Mouse (Mus musculus): ENCODE measurements around the gene Cdkn2aip. TPM values are rescaled to one million over a fixed set of nuclear protein-coding genes. Genes with fewer than 3 reads are reported as not detected.
A peak's percentile ranks its signal among the peaks of the same experiment; 100 is the strongest.

The Cdkn2aip gene
- polyA plus RNA-seq, 1 experiment from 2014 or later, result 13.0 TPM

GRCm38 (mm10) chr8:47674777-47675710, 38.7 kb downstream of the Cdkn2aip start, which contains the start of gene Ing2:
Gene Ing2 (minus strand): TSS chr8:47675556.
- H3K27me3 ChIP-seq (ENCODE audit: control insufficient read depth, insufficient read depth, low read length), result no peaks in the 10 kb centered on the region
- TF ChIP-seq EP300 (optimal IDR thresholded peaks at IDR 0.05) (no peak), CTCF (IDR thresholded peaks at IDR 0.05; ENCODE audit: low read depth) (peak; percentile 37; the same call in 1 of the 2 replicates)
- peak within 1 kb of the TSS; percentile 96 for H3K4me3 ChIP-seq (ENCODE audit: low read depth, low read length)
- H3K27ac ChIP-seq (replicated peaks), result peak within 1 kb of the TSS; percentile 97
- ATAC-seq (ENCODE audit: low FRiP score, low TSS enrichment) (peak; percentile 95), DNase-seq (ENCODE audit: low spot score) (peak; percentile 100)
- WGBS, result under 1% methylated on average over 83 of the region's 106 CpGs
- no peaks in the 10 kb centered on the region for H3K9me3 ChIP-seq (ENCODE audit: control insufficient read depth, low read length)
- no peaks in the 10 kb centered on the region for H3K4me1 ChIP-seq (replicated peaks; ENCODE audit: control insufficient read depth, insufficient read depth)
- no peaks in the 10 kb centered on the region for H3K36me3 ChIP-seq (ENCODE audit: control insufficient read depth, insufficient read depth, low read length)
- H3K9ac ChIP-seq (ENCODE audit: low read length), result peak within 1 kb of the TSS; percentile 86
- H3K4me2 ChIP-seq (replicated peaks; ENCODE audit: low read depth), result peak within 1 kb of the TSS; percentile 80

GRCm38 (mm10) chr8:47674140-47674776, 39.5 kb downstream of the Cdkn2aip start:
- ATAC-seq (ENCODE audit: low FRiP score, low TSS enrichment), result peak; percentile 35
- Histone ChIP-seq H3K9ac (ENCODE audit: low read length) (peak overlapping the region; percentile 86), H3K9me3 (ENCODE audit: control insufficient read depth, low read length) (no peaks in the 10 kb centered on the region), H3K4me3 (ENCODE audit: low read depth, low read length) (peak overlapping the region; percentile 96), H3K4me2 (replicated peaks; ENCODE audit: low read depth) (peak overlapping the region; percentile 78), H3K4me1 (replicated peaks; ENCODE audit: control insufficient read depth, insufficient read depth) (no peaks in the 10 kb centered on the region), H3K27me3 (ENCODE audit: control insufficient read depth, insufficient read depth, low read length) (no peaks in the 10 kb centered on the region), H3K27ac (replicated peaks) (peak overlapping the region; percentile 93), H3K36me3 (ENCODE audit: control insufficient read depth, insufficient read depth, low read length) (no peaks in the 10 kb centered on the region)
- WGBS, result 0% methylated on average over 45 of the region's 59 CpGs
- TF ChIP-seq EP300 (optimal IDR thresholded peaks at IDR 0.05), result no peak
- TF ChIP-seq CTCF (IDR thresholded peaks at IDR 0.05; ENCODE audit: low read depth), result peak; percentile 0; the same call in 1 of the 2 replicates
- DNase-seq (ENCODE audit: low spot score), result no peak

- DNase-seq (ENCODE audit: low spot score) (peak; percentile 94), ATAC-seq (ENCODE audit: low FRiP score, low TSS enrichment) (peak; percentile 74)
- Histone ChIP-seq H3K4me2 (replicated peaks; ENCODE audit: low read depth) (peak overlapping the region; percentile 78), H3K9me3 (ENCODE audit: control insufficient read depth, low read length) (no peaks in the 10 kb centered on the region), H3K4me3 (ENCODE audit: low read depth, low read length) (peak overlapping the region; percentile 96), H3K36me3 (ENCODE audit: control insufficient read depth, insufficient read depth, low read length) (no peaks in the 10 kb centered on the region), H3K27ac (replicated peaks) (peak overlapping the region; percentile 93), H3K4me1 (replicated peaks; ENCODE audit: control insufficient read depth, insufficient read depth) (no peaks in the 10 kb centered on the region), H3K27me3 (ENCODE audit: control insufficient read depth, insufficient read depth, low read length) (no peaks in the 10 kb centered on the region), H3K9ac (ENCODE audit: low read length) (peak overlapping the region; percentile 86)
- 1% methylated on average over 37 of the region's 53 CpGs for WGBS
- TF ChIP-seq EP300 (optimal IDR thresholded peaks at IDR 0.05), result no peak
- TF ChIP-seq CTCF (IDR thresholded peaks at IDR 0.05; ENCODE audit: low read depth), result peak; percentile 14; the same call in 1 of the 2 replicates
These were observed 40.2 kb downstream of the Cdkn2aip start for GRCm38 (mm10) chr8:47673317-47674139.

- DNase-seq (ENCODE audit: low spot score) (no peak), ATAC-seq (ENCODE audit: low FRiP score, low TSS enrichment) (no peak)
- Histone ChIP-seq H3K27ac (replicated peaks) (no peak overlapping the region), H3K27me3 (ENCODE audit: control insufficient read depth, insufficient read depth, low read length) (no peaks in the 10 kb centered on the region), H3K9me3 (ENCODE audit: control insufficient read depth, low read length) (no peaks in the 10 kb centered on the region), H3K4me3 (ENCODE audit: low read depth, low read length) (no peak overlapping the region), H3K4me2 (replicated peaks; ENCODE audit: low read depth) (no peak overlapping the region), H3K4me1 (replicated peaks; ENCODE audit: control insufficient read depth, insufficient read depth) (no peaks in the 10 kb centered on the region), H3K36me3 (ENCODE audit: control insufficient read depth, insufficient read depth, low read length) (no peaks in the 10 kb centered on the region), H3K9ac (ENCODE audit: low read length) (no peak overlapping the region)
- 87% methylated on average over 8 of the region's 8 CpGs for WGBS
- TF ChIP-seq CTCF (IDR thresholded peaks at IDR 0.05; ENCODE audit: low read depth) (no peak), EP300 (optimal IDR thresholded peaks at IDR 0.05) (no peak)
These were observed 49.4 kb downstream of the Cdkn2aip start for GRCm38 (mm10) chr8:47664231-47664785.

GRCm38 (mm10) chr8:47663201-47663600, 50.5 kb downstream of the Cdkn2aip start:
- ATAC-seq (ENCODE audit: low FRiP score, low TSS enrichment) (no peak), DNase-seq (ENCODE audit: low spot score) (no peak)
- WGBS, result 69% methylated on average over 5 of the region's 5 CpGs
- Histone ChIP-seq H3K4me2 (replicated peaks; ENCODE audit: low read depth) (no peak overlapping the region), H3K36me3 (ENCODE audit: control insufficient read depth, insufficient read depth, low read length) (no peaks in the 10 kb centered on the region), H3K4me3 (ENCODE audit: low read depth, low read length) (no peak overlapping the region), H3K27ac (replicated peaks) (no peak overlapping the region), H3K9me3 (ENCODE audit: control insufficient read depth, low read length) (no peaks in the 10 kb centered on the region), H3K4me1 (replicated peaks; ENCODE audit: control insufficient read depth, insufficient read depth) (no peaks in the 10 kb centered on the region), H3K27me3 (ENCODE audit: control insufficient read depth, insufficient read depth, low read length) (no peaks in the 10 kb centered on the region), H3K9ac (ENCODE audit: low read length) (no peak overlapping the region)
- no peak for TF ChIP-seq CTCF (IDR thresholded peaks at IDR 0.05; ENCODE audit: low read depth)
- TF ChIP-seq EP300 (optimal IDR thresholded peaks at IDR 0.05), result no peak
